Mouse (Mus musculus): ENCODE measurements around the gene Dpp3.

The Dpp3 gene

GRCm38 (mm10) chr19:4865147-4865546 lies 62.9 kb downstream of the Dpp3 start:
- ChIA-PET CTCF (interaction anchor here in 3 of 4 experiments (0.7 to 1.0 kb wide), 3 partner anchors 10 to 77 kb away, joined by 3 to 4 read pairs (median 4); no protein-coding TSS in a partner anchor), POLR2A (interaction anchor here (0.5 to 2.8 kb wide), 15 partner anchors 9 to 127 kb away, joined by 3 to 14 read pairs (median 4); partner anchors contain the start of genes Zdhhc24 (in 3 of the 4), Actn3 (in 2 of the 4), Ccdc87 (in 1 of the 4) and Ccs (in 1 of the 4))

DNA sequence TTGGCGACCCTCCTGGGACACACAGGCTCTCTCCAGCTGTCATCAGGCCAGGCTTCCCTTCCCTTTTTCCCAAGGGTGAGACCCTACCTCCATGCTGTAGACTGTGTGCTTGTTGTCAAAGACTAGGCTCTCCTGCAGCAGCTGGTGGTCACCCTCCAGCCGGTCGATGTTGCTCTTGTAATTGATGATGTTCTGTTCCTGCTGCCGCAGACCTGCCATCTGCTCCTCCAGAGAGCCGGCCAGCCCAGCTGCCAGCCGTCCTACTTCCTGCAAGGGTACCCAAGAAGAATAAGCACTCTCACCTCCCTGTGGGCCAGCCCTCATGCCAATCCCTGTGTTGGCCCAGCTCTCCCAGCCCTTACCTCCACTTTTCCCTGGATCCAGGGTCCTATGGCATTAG lies 65.0 kb downstream of the Dpp3 start:
- ChIA-PET CTCF (interaction anchor here in 1 of 4 experiments (0.7 kb wide), 1 partner anchor 177 kb away, joined by 5 read pairs; no protein-coding TSS in a partner anchor), POLR2A (interaction anchor here in 3 of 4 experiments (0.6 to 1.6 kb wide), 8 partner anchors 7 to 139 kb away, joined by 3 to 5 read pairs (median 3); partner anchors contain the start of gene Zdhhc24 (in 1 of the 3))

GRCm38 (mm10) chr19:4859081-4859480 lies 69.0 kb downstream of the Dpp3 start:
- CTCF ChIA-PET: interaction anchor here in 1 of 4 experiments (0.6 kb wide), 1 partner anchor 158 kb away, joined by 7 read pairs; no protein-coding TSS in a partner anchor

More at GRCm38 (mm10) chr19:4859081-4859480, 69.0 kb downstream of the Dpp3 start:
- POLR2A ChIA-PET: interaction anchor here in 1 of 4 experiments (0.8 kb wide), 1 partner anchor 92 kb away, joined by 3 read pairs; no protein-coding TSS in a partner anchor
